Mouse (Mus musculus) lung, postnatal 14 days (tissue): ENCODE results near the gene Npdc1.

Experiments used
- DNase-seq: peaks from one replicate; pipeline ENCODE4 v3.0.0; 2021

Npdc1 gene

DNA sequence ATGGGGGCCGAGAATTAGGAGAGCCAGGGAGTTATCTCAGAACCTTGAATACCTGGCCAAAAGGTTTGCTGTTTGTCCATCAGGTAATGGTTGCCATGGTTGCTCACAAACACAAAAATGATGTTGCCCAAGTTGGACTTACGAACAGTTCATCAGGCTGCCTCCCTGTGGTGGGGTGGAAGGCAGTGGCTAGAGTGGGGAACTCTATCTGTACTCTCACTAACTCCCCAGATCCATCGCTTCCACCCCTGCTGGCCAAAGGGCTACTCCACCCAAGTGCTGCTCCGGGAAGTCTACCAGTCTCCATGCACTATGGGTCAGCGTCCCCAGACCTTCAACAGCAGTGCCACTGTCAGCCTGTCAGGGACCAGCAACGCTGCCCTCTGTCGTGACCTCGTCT, at the start of gene Npdc1:
Gene Npdc1, plus strand, starts transcription at position 301 of the 400 bp plus-strand sequence.
- DNase-seq = no peak

DNA sequence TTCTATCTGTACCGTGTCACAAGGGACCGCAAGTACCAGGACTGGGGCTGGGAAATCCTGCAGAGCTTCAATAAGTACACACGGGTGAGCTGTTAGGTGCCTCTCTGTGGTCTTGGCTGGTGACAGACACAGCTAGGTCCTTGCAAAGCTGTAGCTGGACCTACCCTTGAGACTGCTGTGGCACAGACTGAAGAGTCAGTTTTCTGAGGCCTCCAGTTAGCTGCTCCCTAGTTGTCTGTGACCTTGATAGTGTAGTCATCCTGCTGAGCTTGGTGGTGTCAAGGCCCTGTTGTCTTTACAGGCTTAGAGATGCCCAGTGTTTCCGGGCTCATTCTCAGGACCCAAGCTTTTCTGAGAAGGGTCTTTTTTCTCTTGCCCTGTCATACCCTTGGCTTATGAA, 49.7 kb upstream of the Npdc1 start:
- no peak for DNase-seq

DNA sequence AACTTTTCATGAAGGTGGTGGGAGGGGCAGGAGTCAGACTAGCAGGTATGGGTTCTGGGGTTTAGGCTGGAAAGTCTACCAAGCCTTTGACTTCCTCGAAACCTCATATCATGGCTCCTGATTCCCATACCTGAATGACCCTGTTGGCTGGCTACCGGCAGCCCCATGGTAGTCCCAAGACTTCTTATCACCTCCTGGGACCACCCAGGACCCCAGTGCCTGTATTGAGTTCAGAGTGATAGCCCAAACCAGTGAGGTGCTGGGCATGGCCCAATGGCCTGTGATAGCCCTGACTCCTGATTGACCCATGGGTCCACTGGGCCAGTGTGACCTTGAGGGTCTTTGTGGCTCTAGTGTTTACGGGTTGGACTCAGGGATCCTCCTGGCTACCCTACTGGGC, 48.5 kb upstream of the Npdc1 start:
- no peak for DNase-seq

DNA sequence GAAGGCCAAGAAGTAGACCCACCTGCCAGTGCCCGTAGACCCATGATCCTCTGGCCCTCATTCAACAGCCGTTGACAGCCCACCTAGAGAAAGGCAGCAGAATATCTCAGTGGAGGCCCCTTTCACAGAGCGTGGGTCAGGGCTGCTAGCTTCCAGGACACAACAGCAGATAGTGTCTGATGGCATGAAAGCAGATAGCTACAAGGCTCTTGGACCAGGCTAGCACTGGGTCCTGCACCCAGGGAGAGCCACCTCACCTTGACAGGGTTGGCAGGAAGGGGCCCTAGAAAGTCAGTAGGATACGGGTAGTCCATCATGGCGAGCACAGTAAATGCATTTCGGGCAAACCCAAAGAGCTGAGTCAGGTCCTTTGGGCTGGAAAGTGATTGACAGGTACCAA, 44.9 kb upstream of the Npdc1 start:
- DNase-seq = no peak

DNA sequence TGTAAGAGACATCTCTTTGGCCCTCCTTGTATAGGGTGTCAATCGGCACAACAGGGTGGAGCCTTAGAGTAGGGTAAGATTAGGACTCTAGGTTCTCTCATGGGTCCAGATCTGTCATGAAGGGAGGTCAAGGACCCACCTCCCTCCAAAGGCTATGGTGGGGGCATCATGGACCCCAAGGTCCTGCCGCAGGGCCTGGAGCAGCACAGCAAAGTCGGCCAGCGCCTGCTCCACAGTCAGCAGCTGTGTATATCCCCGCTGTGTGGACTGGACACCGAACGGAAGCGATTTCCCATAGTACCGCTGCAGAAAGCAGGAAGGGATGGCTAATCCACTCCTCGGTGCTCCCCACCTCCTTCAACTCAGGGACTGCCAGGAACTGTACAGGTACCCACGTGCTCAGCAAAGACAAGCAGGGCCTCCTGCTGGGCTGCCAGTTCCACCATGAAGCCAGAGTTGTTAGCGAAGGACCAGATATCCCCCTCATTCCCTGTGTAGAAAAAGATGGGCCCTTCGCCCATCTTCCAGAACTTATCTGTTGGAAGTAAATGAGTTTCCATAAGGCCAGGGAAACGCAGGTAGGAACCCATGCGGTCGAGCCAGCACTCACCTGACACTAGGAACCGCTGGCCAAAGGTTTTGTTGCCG, 43.6 kb upstream of the Npdc1 start:
- no peak for DNase-seq

DNA sequence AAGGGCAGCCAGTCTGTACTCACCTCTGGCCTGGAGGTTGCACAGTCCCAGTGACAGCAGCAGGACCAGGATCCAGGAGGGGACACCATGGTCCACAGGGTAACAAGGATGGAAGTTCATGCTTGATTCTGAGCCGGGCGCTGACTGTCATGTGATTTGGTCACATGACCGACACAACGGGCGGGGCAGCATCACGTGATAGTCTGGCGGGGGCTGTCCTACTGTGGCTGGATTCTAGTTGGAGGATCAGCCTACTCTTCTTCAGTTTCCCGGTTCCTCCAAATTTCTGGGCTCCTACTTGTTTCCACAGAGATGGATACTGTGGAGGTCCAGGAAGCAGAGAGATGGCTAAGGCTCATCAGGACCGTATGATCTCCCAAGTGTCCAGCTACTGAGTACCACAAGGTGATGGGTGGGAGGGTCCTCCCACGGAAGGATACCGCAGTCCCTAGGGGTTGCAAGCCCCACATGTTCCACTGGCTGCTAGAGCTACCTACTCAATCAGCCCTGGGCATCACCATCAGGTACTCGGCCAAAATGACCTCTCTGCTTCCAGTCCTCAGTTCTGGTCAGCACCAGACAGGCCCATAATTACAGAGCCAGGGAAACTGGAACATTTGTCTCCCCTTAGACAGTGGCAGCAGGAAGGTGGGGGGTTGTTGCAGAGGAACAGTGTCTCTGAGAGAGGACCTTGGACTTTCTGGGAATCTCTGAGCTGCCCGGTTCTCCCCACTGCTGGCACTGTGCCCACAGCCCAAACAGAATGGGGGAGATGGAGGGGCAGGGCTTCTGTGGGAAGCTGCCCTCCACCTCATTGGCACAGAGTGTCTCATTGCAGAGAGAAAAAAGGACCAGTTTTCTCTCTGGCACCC, 42.7 kb upstream of the Npdc1 start, which contains the start of gene Dpp7:
Gene Dpp7, minus strand, starts transcription at position 152 of the 872 bp plus-strand sequence.
- peak; percentile 77 for DNase-seq

DNA sequence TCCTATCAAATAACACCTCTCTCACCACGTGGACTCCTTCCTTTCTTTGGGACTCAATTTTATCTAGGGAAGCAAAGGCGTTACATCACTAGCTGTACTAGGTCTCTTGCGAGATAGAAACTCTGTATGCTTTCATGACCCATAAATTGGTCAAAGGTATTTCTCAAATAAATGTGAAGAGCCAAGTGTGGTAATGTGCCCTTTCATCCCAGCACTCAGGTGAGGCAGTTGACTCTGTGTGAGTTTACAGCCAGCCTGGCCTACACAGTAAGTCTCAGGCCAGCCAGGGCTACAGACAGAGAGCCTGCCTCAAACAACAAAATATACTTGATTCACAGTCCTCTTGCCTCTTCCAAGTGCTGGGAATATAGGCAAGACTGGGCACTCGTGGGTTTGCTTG, 39.3 kb upstream of the Npdc1 start:
- no peak for DNase-seq

DNA sequence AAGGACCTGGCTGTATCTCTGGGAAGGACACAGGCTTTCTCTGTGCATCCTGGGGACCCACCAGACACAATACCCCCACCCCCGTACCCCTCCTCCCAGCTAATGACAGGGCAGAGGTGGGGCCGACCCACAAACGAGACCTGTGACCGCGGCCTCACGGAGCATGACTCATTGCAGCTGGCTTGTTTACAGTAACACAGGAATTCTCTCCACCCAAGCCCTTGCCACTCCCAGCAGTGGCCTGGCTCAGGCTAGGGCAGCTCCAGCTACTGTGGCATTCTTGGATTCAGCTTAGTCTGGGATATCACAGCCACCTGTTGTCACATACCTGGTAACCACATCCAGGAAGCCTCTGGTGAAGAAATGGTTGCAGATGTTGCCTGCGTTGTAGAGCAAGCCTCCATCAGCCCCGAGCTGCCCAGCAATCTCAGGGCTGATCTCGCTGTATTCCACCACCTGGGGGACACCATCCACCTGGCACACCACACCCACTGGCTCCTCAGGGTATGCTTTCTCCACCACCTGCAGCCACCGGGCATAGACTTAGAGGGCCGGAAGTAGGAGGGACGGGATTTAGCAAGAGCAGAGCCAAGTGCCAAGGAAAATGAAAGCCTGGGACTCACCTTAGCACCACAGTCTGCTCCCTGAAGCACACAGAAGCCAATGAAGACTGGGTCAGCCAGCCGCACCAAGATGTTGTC, 35.5 kb upstream of the Npdc1 start:
- DNase-seq = peak; percentile 36

DNA sequence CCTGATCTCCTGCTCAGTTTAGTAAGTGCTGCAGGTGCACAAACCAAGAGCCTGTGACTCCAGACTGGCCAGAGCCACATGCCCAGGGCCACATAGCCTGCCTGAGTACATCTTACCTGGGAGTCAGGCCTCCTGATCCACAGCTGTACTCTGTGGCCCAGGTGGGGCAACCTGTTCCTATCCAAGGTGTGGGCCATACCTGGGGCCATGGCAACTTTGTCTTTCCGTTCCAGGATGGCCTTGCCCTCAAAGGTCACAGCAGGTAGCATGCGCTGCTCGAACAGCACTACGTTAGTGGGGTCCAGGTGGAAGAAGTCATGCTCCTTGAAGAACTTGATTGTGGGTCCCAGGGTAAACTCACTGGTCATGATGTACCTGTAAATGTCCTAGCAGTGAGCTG, 34.8 kb upstream of the Npdc1 start:
- no peak for DNase-seq

DNA sequence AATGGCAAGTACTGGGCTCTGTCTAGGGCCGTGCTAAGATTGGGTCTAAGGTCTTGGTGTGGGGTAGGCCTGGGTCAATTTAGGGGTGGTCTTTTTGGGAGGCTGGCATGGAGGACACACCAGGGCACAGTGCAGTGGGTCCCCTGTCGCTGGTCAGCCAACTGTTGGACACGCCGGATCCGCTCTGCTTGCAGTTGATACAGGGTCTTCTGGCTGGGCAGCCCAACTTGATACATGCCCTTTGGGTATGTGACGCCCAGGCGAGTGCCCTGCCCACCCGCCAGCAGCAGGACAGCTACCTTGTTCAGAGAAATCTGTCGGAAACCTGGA, 34.4 kb upstream of the Npdc1 start:
- DNase-seq = no peak

DNA sequence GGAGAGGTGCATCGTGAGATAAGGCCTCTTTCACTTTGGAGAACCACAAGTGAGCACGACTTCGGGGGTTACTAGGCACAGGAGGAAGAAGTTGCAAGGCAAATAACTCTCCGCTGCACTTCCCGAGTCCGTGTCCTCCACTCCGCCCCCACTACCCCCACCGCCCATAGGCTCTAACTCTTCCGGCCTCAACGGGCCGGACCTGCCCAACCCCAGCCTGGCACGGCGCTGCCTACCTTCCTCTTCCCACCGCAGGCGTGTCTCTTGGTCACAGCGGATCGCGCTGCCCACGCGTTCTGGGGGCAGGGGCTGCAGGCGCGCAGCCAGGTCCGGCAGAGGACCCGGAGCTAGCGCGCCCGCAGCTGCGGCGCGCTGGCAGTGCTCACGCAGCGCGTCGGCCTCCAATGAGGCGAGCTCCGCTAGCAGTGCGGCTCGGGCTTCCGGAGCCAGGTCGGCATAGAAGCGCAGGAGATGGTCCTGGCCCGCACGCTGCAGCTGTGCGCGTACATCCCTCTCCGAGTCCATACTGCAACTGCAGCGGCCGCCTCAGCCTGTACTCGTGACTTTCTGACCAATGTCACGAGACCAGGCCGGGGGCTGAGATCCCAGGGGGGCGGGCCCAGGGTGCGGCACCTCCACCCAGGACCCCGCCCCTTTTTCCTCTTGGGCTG, 33.9 kb upstream of the Npdc1 start, which contains the start of gene Uap1l1:
Gene Uap1l1, minus strand, starts transcription at position 592 of the 671 bp plus-strand sequence.
- peak; percentile 85 for DNase-seq

DNA sequence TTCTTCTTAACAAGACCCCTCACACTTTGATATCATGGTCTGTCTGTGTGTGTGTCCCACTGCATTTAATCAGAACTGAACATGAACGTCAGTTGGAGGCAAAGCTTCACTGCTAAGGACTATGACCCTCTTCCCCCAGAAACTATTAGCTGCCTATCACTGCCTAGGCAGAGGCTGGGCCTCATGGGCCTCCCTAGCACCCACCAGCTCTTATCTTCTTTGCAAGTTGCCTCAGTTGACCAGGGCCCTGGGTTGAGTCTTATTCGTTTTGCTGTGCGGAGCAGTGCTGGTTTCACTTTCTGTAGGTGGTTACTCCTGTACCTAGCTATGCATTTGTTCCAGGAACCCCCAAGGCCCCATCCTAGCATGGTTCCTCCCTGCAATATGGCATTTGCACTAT, 29.2 kb upstream of the Npdc1 start:
- DNase-seq = no peak

DNA sequence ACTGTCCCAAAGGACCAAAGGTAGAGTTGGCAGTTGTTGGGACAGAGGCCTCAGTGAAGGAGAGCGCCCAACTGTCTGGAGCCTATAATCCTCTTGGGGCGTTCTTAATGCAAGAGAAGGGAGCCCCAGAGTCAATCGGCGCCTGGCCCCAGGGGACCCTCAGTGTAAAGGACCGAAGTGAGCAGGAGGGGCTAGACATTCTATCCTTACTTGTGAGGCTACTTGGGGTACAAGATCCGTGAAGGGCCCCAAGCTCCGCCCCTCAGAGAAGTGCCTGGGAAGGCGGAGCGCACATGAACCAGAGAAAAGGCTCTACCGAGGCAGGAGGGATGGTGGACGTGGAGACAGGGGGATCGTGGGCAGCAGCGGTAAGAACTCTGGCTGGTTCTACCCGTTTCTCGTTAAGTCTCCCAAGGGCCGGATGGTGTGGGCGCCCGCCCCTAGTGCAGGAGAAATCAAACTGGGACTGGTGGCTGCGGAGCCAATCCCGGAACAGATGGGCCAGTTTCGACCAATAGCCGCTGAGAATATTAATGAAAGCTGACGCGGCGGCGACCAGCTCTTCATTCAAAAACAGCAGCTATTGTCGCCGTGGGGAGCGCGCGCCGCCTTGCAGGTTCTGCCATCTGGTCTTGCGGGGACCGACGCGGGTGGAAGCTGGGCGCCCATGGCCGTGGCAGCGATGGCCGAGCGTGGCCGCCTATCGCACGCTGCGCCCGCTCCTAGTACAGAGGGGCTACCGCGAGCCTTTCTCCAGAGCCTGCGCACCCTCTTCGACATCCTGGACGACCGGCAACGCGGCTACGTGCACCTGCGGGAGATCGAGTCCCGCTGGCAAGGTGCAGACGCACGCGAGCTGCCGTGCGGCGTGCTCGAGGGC, 27.1 kb upstream of the Npdc1 start, which contains the start of gene Sapcd2:
Gene Sapcd2, plus strand, starts transcription at position 558 of the 880 bp plus-strand sequence.
- DNase-seq = peak; percentile 84

DNA sequence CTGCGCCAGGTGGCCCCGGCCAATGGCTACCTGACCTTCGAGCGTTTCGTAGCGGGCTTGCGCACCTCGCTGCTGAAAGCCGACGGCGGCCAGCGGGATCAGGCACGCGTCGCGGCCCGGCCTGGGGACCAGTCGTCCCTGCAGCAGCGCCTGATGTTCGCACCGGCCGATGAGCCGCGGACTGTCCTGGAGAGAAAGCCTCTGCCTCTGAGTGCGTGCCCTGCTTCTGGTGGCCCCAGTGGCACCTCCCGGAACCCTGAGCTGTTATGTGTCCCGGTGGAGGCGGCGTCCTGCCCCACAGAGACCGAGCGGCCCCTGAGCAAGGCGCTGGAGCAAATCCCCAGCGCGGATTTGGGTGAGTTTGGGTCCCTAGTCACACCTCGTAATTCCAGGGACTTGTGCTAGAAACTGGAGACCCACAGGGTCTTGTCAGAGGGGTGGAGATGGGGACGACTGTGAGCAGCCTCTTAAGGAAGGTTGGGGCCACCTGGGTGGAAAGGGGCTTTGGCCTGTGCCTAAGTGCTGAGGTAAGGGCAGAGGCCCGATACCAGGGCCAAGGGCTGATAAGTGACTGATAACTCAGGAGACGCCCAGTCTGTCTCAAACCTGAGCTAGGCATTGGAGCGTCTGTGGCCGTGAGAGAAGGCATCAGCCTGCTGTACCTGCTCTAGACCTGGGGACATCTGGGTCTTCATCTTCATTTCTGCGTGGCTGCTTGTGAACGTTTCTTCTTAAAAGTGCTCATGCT, 26.3 kb upstream of the Npdc1 start:
- DNase-seq = no peak

DNA sequence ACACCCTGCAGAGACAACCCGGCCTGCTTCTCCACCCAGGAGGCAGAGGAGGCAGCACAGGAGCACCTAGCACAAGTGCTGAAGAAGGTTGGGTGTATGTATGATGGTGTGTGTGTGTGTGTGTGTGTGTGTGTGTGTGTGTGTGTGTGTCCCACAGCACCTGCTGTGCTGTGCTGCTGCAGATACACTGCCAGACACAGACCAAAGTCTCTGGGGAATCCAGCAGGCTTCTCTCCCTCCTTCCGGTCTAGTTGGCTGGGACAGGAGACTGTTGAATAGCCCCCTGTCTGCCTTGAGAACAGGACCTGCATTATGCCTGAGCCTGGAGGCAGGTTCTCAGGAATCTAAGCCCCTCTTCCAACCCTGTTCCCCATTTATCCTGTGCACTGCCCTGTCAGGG, 25.7 kb upstream of the Npdc1 start:
- DNase-seq = no peak

DNA sequence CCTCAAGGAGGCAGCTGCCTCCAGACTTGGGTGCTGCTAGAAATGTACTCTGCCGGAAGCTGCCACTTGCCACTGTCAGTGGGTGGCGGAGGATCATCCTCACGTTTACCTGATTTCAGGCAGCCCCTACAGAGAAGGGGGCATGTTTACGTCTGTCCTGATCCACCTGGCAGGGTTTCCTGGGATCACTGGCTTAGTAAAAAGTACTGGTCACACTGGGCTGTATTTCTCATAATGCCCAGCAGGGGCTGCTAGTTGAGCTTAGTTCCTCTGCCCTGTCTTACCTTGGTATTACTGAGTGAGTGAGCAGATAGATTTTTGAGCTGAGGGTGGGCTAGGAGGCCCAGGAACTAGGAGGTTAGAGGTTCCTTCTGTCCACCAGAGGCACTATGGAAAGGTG, 22.6 kb upstream of the Npdc1 start:
- peak; percentile 67 for DNase-seq

DNA sequence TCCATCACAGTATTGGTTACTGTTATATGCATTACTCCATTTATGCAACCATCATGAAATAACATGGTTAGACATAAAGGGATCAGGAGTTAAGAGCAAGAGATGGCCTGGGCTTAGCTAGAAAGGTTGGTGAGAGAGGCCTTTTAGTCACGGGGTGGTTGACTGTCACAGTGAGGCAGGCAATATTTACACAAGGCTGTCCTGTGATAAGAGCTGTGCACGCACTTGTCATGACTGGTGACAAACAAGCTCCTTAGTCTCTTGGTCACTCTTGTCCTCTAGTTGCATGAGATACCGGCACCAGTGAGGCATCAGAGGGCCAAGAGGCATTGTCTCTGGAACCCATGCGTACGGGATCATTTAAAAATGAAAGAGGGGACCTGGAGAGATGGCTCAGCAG, 14.7 kb upstream of the Npdc1 start:
- no peak for DNase-seq

DNA sequence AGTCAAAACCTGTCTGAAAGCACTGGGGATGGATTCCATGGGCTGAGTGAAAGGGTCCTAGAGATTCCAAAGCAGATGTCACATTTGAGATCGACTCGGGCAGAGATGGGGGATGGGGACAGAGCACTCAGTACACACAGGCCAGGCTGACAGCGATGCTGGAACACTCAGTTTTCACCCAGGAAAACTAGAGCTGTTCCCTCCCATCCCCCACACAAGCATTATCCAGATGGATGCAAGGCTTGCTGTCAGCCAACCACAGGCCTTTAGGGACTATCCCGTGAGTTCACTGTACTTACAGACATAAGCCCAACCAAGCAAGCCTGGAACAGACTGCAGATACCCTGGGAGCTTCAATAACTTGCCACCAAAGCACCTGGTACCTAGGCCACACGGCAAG, 7.9 kb upstream of the Npdc1 start:
- DNase-seq = no peak

DNA sequence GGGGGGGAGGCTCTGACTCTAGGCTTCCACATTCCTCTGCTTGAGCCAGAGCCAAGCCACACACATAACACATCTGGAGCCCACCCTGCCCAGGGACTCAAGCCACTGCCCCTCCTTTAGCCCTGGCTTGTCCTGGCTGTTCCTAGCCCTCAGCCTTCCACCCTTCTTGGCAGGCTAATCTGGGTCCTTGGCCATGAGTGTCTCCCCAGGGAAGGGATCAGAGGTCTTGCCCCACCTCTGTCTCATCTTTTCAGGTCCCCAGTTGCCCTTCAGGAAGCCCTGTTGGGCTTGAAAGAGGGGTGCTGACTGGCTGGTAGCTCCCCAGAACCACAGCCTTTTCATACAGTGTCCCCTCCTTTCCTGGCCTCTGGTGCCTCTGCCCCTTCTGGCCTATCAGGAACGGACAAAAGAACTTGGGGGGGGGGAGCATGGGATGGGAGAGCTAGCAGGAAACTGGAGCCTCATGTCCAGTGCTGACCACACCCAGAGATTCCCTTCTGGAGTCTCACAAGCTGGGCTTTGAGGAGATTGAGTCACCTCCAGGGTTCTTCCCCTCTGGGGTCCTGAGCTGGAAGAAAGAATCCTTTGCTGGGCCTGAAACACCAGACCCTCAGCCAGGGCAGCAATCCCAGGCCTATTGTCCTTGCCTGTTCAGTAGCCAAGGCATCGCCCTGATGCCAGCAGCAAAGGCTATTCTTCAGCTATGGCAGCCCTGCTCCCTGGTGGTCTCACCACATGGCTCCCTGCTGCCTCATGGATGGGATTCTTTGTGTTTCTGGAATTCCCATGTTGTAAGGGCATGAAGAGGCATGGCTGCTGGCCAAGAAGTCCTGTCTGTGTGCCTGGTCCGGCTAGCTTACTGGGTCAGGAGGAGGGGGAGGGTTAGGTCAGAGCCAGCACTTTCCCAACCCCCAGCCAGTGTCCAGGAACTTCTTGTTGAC, 4.6 kb upstream of the Npdc1 start:
- no peak for DNase-seq
